Mouse (Mus musculus) lung, embryonic 15.5 days (tissue): ENCODE results near the gene Rnf43. TPM values are rescaled to one million over a fixed set of nuclear protein-coding genes. Genes with fewer than 3 reads are reported as not detected.

Experiments
- ATAC-seq: fragments of 200-750 bp; cut with Nextera tagmentation; 2 replicates; pipeline ENCODE4 v1.8.0; 2017; ENCODE audit warnings: moderate number of reproducible peaks, borderline replicate concordance; ENCODE audit not compliant: low FRiP score, low TSS enrichment; ENCODE audit errors: extremely low read depth
- H3K27ac ChIP-seq: fragments of 300-500 bp; sonication (generic); 2 replicates; pipeline ENCODE4 v1.5.1; 2015; ENCODE audit warnings: moderate library complexity, mild to moderate bottlenecking, inconsistent platforms
- H3K27me3 ChIP-seq: fragments of 300-500 bp; sonication (generic); 2 replicates; pipeline ENCODE4 v1.6.1; 2015; ENCODE audit warnings: inconsistent platforms
- H3K36me3 ChIP-seq: fragments of 300-500 bp; sonication (generic); 2 replicates; pipeline ENCODE4 v1.6.1; 2015; ENCODE audit warnings: inconsistent platforms
- H3K4me1 ChIP-seq: fragments of 300-500 bp; sonication (generic); 2 replicates; pipeline ENCODE4 v1.6.1; 2015; ENCODE audit warnings: inconsistent platforms
- H3K4me2 ChIP-seq: fragments of 300-500 bp; sonication (generic); 2 replicates; pipeline ENCODE4 v1.6.1; 2015; ENCODE audit warnings: inconsistent platforms, mild to moderate bottlenecking, moderate library complexity
- H3K4me3 ChIP-seq: fragments of 300-500 bp; sonication (generic); 2 replicates; pipeline ENCODE4 v1.5.1; 2015; ENCODE audit warnings: mild to moderate bottlenecking, inconsistent platforms
- H3K9ac ChIP-seq: fragments of 300-500 bp; sonication (generic); 2 replicates; pipeline ENCODE4 v1.6.1; 2015; ENCODE audit warnings: inconsistent platforms
- H3K9me3 ChIP-seq: fragments of 300-500 bp; sonication (generic); 2 replicates; pipeline ENCODE4 v1.6.1; 2016; ENCODE audit warnings: inconsistent platforms
- WGBS: fragments of 180-500 bp; shearing (Covaris S2); methylation state at CpG from one replicate; pipeline ENCODE4 v1.1.7; 2015; 5-methylcytosine and 5-hydroxymethylcytosine counted together
- polyA plus RNA-seq: library from polyadenylated mRNA; unstranded; fragments of >200 nt; fragmentation: Nextera tagmentation; extraction: Ambion mirVana; gene quantifications from 2 replicates; pipeline ENCODE4 v1.2.1, GENCODE M21; 2015

Rnf43 gene
- polyA plus RNA-seq, 1 experiment from 2014 or later = 16.4 TPM

DNA sequence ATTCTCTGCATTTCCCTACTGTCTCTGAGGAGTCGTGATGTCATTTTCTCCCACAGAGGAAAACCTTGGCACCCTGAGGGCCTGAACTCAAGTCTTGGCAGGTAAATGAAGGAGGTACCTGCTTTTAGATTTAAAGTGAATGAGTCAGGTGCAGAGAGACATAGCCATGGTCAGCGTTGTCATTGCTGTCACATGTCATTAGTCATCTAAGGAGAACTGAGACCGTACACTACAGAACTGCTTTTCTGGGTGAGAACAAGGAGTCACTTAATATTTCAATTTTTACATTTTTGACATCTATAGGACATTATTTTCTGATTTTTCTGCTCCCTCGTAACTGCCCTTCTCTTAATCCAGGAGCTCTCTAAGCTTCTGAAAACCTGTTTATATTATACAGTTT is 16.0 kb downstream of the Rnf43 start:
- WGBS = 56% methylated on average over 4 of the region's 4 CpGs
- Histone ChIP-seq H3K36me3 (no peaks in the 10 kb centered on the region), H3K4me2 (no peak overlapping the region), H3K9me3 (no peaks in the 10 kb centered on the region), H3K9ac (no peak overlapping the region), H3K27ac (peak overlapping the region; percentile 51), H3K4me3 (no peak overlapping the region), H3K27me3 (no peaks in the 10 kb centered on the region), H3K4me1 (0 out of 2 replicates have a peak, but pooled peaks cover 12% of the 10 kb centered on the region)
- no peak for ATAC-seq

DNA sequence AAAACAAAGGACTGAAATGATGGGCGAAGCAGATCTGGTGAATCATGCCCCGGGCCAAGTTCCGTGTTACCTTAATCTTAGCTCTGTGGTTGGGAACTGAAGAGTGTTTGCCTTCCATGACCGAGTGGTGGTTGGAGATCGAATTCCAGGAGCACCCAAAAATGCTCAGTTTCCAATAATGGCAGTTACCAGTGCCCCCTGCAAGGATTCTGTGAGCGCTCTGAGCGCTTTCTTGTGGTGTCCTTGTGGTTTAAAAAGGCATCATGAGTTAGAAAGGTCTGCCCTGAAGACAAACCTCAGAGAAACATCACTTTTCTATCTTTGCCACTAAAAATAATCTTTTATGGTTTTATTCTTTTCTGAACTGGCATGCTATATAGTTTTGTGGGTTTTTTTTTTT is 16.5 kb downstream of the Rnf43 start:
- Histone ChIP-seq H3K27ac (0 out of 2 replicates have a peak overlapping the region, but pooled peaks have one; percentile 15), H3K4me3 (no peak overlapping the region), H3K27me3 (no peaks in the 10 kb centered on the region), H3K36me3 (no peaks in the 10 kb centered on the region), H3K9me3 (no peaks in the 10 kb centered on the region), H3K9ac (no peak overlapping the region), H3K4me1 (0 out of 2 replicates have a peak, but pooled peaks cover 12% of the 10 kb centered on the region), H3K4me2 (no peak overlapping the region)
- ATAC-seq = no peak
- WGBS = 66% methylated on average over 7 of the region's 7 CpGs

DNA sequence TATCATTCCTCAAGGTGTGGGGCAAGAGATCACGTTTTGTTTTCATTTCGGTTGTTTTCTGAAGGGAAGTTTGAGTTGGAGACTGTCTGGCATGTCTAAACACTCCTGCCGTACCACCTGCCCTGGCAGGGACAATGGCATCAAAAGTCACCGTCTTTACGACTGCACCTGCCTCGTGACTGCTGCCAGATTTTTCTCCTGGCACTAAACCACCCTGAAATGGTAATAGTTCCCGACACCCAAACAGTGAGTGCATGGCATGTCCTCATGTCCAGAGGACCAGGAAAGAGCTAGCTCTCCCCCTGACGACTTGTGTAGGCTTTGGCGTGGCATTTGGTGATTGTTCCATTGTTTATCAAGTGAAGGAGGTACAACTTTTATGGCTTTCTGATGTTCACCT is 18.3 kb downstream of the Rnf43 start:
- Histone ChIP-seq H3K36me3 (no peaks in the 10 kb centered on the region), H3K4me3 (no peak overlapping the region), H3K9me3 (no peaks in the 10 kb centered on the region), H3K4me1 (peaks cover 15% of the 10 kb centered on the region; the same call in 1 of the 2 replicates), H3K27me3 (no peaks in the 10 kb centered on the region), H3K27ac (no peak overlapping the region), H3K9ac (no peak overlapping the region), H3K4me2 (no peak overlapping the region)
- WGBS = 73% methylated on average over 9 of the region's 9 CpGs
- ATAC-seq = no peak

DNA sequence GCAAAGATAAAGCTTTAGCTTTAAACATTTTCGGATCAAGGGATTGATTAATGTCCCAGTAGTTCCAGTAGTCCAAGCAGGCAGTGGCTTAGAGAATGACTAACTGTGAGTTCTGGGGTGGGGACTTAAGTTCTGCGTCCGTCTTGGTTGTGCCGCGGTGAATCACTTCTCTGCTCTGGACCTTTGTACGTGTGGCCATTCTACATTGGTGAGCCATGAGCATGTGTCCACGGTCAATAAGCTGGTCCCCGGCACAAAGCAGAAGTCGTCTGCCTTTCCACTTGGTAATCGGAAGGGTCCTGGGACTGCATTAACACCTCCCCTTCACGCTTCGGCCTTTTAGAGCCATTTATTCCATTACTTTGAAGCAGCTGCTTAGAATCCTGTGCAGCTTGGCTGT is 19.6 kb downstream of the Rnf43 start:
- no peaks in the 10 kb centered on the region for H3K9me3 ChIP-seq
- 74% methylated on average over 12 of the region's 12 CpGs for WGBS
- H3K9ac ChIP-seq = no peak overlapping the region
- no peaks in the 10 kb centered on the region for H3K27me3 ChIP-seq
- no peak overlapping the region for H3K4me2 ChIP-seq
- H3K36me3 ChIP-seq = no peaks in the 10 kb centered on the region
- H3K4me1 ChIP-seq = peaks cover 23% of the 10 kb centered on the region; the same call in 1 of the 2 replicates
- no peak overlapping the region for H3K4me3 ChIP-seq
- 0 out of 2 replicates have a peak overlapping the region, but pooled peaks have one; percentile 13 for H3K27ac ChIP-seq
- no peak for ATAC-seq

DNA sequence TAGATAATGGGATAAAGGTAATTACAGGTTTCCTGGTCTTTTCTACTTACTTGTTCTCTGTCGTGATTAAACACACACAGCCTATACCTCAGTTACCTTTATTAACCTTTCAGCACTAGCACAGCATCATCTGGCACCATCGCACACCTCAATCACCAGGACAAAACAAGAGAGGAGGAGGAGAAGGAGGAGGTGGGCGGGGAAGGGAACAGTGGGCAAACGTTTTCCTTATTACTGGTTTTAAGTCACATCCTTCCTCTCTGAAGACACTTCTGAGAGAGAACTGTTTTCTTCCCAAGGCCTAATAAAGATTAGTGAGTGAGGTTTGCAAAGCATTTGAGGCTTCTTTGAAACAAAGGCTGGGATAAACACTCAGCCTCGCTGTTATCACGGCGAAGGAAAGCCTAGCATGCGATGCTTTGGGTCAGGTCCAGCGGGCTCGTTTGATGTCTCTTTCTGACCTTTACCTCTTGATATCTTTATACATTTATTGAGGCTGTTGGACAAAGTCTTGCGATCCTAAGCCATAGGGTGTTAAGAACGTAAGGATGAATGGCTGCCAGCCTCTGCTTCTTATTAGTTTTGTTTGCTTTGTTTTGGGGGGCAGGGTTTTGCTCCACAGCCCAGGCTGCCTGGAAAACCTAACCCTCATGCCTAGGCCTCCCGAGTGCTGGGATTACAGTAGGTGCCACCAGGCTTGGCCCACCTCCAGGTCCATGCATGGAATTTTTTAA is 20.5 kb downstream of the Rnf43 start:
- H3K4me1 ChIP-seq = peaks cover 31% of the 10 kb centered on the region; the same call in 1 of the 2 replicates
- peak overlapping the region; percentile 70 for H3K27ac ChIP-seq
- H3K9me3 ChIP-seq = no peaks in the 10 kb centered on the region
- 29% methylated on average over 13 of the region's 13 CpGs for WGBS
- no peak for ATAC-seq
- H3K27me3 ChIP-seq = no peaks in the 10 kb centered on the region
- H3K4me2 ChIP-seq = no peak overlapping the region
- H3K4me3 ChIP-seq = no peak overlapping the region
- no peaks in the 10 kb centered on the region for H3K36me3 ChIP-seq
- no peak overlapping the region for H3K9ac ChIP-seq

DNA sequence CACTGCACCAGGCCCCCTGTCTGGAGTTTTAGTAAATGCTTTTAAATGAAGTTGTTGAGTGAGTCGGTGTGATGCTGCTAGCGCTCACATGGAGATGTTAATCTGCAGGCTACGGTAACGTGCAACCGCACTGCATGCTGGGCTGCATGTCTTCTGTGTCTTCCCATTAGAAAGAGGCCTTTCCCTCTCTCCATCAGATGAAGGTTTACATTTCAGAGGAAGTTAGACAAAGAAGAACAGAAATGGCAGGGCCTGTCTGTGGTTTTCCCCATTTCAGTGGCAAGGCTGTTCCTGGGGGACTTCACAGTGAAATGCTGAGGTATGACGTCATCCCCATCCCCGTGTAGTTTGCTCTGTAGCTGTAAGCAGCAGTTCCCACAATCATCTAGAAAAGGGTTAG is 23.9 kb downstream of the Rnf43 start:
- Histone ChIP-seq H3K27ac (peak overlapping the region; percentile 57), H3K27me3 (no peaks in the 10 kb centered on the region), H3K4me1 (peaks cover 50% of the 10 kb centered on the region), H3K4me3 (no peak overlapping the region), H3K36me3 (no peaks in the 10 kb centered on the region), H3K9me3 (no peaks in the 10 kb centered on the region), H3K9ac (no peak overlapping the region), H3K4me2 (no peak overlapping the region)
- ATAC-seq = no peak
- 45% methylated on average over 7 of the region's 7 CpGs for WGBS

DNA sequence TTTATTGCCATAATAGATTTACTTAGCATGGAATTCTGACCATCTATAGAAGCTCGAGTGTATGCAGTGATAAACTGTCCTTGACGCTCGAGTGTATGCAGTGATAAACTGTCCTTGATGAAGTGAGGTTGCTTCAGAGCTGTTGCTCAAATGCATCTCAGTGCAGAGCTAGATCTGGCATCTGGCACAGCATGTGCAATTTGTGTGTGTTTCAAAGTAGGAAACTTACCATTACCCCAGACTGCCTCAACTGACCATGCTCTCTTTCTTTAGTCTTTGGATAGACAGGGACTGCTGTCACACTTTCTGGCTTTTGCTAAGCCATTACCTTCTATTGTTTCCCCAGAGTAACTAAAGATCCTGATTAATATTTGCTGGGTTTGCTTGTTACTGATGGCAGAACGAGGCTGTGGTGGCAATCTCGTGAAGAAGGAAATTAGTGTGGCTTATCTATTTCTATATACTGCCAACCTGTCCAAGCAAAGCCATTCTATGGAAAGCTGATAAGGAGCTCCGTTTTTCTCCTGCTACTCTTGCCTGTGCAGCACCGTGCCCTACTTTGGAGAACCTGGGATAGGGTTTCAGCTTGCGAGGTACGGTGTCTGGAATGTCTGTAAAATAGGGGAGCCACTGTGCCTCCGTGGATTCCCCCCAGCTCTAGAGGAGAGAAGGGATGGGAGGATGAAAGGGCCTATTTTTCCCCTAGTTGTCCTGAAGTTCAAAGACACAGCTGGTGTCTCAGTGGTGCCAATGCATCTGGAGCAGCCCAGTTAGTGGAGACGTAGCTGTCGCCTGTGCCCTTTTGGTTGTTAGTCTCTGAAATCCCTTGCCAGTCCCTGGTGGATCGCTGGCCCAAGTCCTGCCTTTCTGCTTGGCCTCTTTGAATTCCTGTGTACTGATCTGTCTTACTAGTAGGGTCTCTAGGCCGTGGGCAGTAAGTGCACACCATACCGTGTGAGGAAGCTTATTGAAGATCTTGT is 25.0 kb downstream of the Rnf43 start:
- WGBS = 42% methylated on average over 15 of the region's 15 CpGs
- Histone ChIP-seq H3K4me2 (no peak overlapping the region), H3K9ac (no peak overlapping the region), H3K36me3 (no peaks in the 10 kb centered on the region), H3K27me3 (no peaks in the 10 kb centered on the region), H3K27ac (peak overlapping the region; percentile 94), H3K9me3 (no peaks in the 10 kb centered on the region), H3K4me3 (no peak overlapping the region), H3K4me1 (peaks cover 50% of the 10 kb centered on the region)
- no peak for ATAC-seq

DNA sequence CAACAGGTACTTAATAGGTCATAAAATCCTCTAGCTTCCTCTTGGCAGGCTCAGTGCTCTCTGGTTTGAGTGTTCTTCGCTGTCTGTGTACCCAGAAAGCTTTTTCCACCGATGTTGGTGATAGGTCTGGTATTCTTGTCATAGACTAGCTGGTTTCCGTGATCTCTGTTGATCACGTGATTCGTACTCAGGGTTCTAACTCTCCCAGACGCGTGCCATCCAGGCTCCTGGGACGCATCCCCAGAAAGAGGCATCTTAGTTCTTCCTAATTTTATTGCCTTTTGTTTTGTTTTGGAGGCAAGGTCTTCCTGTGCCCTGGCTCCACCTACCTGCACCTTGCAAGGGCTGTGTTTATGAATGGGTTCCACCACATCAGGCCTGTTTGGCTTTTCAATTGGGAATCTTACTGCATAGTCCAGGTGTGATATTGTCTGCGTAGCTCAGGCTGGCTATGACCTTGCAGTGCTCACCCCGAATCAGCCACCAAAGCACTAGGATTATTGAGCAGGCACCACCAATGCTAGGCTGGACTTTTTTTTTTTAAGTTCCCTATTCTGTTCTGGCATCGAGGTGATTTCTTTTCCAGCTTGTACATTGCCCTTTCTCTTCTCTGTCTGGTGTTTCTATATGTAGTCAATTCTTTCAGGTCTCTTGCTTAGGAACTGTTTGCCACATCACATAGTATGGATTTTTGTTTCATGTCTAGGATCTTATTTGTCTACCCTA is 26.1 kb downstream of the Rnf43 start:
- peaks cover 44% of the 10 kb centered on the region for H3K4me1 ChIP-seq
- 48% methylated on average over 11 of the region's 11 CpGs for WGBS
- H3K27me3 ChIP-seq = no peaks in the 10 kb centered on the region
- H3K27ac ChIP-seq = peak overlapping the region; percentile 94
- 0 out of 2 replicates have a peak overlapping the region, but pooled peaks have one; percentile 4 for H3K9ac ChIP-seq
- no peaks in the 10 kb centered on the region for H3K9me3 ChIP-seq
- H3K36me3 ChIP-seq = no peaks in the 10 kb centered on the region
- H3K4me2 ChIP-seq = peak overlapping the region; percentile 31; the same call in 1 of the 2 replicates
- no peak overlapping the region; the same call in 1 of the 2 replicates for H3K4me3 ChIP-seq
- no peak for ATAC-seq

DNA sequence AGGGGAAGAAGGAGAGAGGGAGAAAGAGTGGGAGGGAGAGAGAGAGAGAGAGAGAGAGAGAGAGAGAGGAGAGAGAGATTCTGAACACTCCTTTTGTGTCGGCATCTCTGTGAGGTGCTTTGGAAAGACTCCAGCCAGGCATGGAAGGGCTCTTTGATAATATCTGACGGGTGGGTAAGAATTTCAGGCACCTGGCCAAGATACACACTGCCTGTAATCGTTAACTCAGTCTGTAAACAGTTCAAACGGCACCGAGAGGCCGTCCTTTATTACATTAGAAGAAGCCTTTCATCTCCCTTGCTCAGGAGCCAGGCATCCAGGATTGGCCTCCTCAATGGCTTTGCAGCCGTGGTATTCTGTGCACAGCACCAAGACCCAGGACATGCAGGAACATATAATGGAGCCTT is 26.9 kb downstream of the Rnf43 start:
- no peaks in the 10 kb centered on the region for H3K9me3 ChIP-seq
- 0 out of 2 replicates have a peak overlapping the region, but pooled peaks have one; percentile 4 for H3K9ac ChIP-seq
- peaks cover 44% of the 10 kb centered on the region for H3K4me1 ChIP-seq
- H3K27ac ChIP-seq = peak overlapping the region; percentile 94
- ATAC-seq = peak; percentile 79
- 5% methylated on average over 7 of the region's 7 CpGs for WGBS
- no peak overlapping the region; the same call in 1 of the 2 replicates for H3K4me3 ChIP-seq
- peak overlapping the region; percentile 40 for H3K4me2 ChIP-seq
- no peaks in the 10 kb centered on the region for H3K36me3 ChIP-seq
- H3K27me3 ChIP-seq = no peaks in the 10 kb centered on the region

DNA sequence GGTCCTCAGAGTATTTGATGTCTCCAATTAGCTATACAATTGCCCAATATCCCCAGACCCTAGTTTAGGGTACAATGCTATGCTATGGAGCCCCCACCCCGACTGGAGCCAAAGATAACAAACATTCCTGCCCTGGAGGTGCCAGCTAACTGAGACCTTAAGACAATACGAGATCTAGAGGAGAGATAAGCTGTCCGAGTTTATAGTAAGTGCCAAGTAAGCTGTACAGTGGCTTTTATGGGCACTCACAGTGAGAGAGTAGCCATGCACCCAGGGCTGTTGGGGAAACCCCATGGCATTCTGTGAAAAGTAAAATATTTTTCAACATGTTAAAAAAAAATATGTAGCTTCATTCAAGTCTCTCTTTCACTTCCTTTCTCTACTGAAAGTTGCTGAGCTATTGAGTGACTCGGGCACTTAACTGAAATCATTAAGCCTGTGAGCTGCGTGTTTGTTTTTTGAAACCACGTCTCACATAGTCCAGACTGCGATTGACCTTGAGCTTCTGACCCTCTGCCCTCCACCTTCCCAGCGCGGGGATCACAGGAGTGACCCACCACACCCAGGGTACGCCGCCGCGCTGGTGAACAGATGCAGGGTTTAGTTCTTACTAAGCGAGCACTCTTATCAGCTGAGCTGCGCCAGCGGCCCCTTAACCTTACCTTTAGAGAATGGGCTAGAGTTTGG is 27.7 kb downstream of the Rnf43 start:
- H3K4me1 ChIP-seq = peaks cover 44% of the 10 kb centered on the region
- no peaks in the 10 kb centered on the region for H3K27me3 ChIP-seq
- H3K27ac ChIP-seq = peak overlapping the region; percentile 94
- no peaks in the 10 kb centered on the region for H3K36me3 ChIP-seq
- H3K9me3 ChIP-seq = no peaks in the 10 kb centered on the region
- no peak overlapping the region for H3K4me3 ChIP-seq
- H3K9ac ChIP-seq = no peak overlapping the region
- peak; percentile 78 for ATAC-seq
- 20% methylated on average over 16 of the region's 16 CpGs for WGBS
- peak overlapping the region; percentile 40 for H3K4me2 ChIP-seq
